Comparison of ENCODE assay signal across 8 mouse cellular contexts in genomic region chr9:34993467-34994211, GRCm38 (mm10).
DNase-seq lines count a peak whose midpoint lies in the region; ATAC-seq lines count a peak whose summit lies in the region.

No protein-coding gene starts in this region.

- DNase-seq in MN1 (ENCODE audit: low spot score): peak; percentile 65
- peak; percentile 93 for DNase-seq in adrenal gland, postnatal 10 days
- peak; percentile 91 for DNase-seq in heart, postnatal 4 days
- DNase-seq in left cerebral cortex, adult 11 months (ENCODE audit: low spot score): peak; percentile 61
- DNase-seq in right cerebral cortex, adult 18-20 months: peak; percentile 73
- DNase-seq in yolk sac, embryonic 10.5 days (ENCODE audit: low spot score): no peak
- no peak for DNase-seq in embryo, embryonic 9.5 days (ENCODE audit: extremely low spot score)

- peak; percentile 48 for ATAC-seq in frontal cortex, adult (ENCODE audit: low TSS enrichment)

Comparison
In these comparisons a context has a peak if more than half of its experiments do, and no peak if none do; other contexts are left out.
1. DNase-seq: peak in MN1 (single experiment), adrenal gland, postnatal 10 days (single experiment), heart, postnatal 4 days (single experiment), left cerebral cortex, adult 11 months (single experiment) and right cerebral cortex, adult 18-20 months (single experiment); none in yolk sac, embryonic 10.5 days (single experiment) and embryo, embryonic 9.5 days (single experiment).